Mouse (Mus musculus): ENCODE data around the gene Gm11444.

Gene Gm11444

GRCm38 (mm10) chr11:85814678-85815077 is 35.5 kb downstream of the Gm11444 start:
- DNase-seq (ENCODE audit: low spot score in 2 of 2), result no peak

- no peak for DNase-seq (ENCODE audit: low spot score in 2 of 2)
Measured at GRCm38 (mm10) chr11:85812201-85812966, 37.7 kb downstream of the Gm11444 start.

DNA sequence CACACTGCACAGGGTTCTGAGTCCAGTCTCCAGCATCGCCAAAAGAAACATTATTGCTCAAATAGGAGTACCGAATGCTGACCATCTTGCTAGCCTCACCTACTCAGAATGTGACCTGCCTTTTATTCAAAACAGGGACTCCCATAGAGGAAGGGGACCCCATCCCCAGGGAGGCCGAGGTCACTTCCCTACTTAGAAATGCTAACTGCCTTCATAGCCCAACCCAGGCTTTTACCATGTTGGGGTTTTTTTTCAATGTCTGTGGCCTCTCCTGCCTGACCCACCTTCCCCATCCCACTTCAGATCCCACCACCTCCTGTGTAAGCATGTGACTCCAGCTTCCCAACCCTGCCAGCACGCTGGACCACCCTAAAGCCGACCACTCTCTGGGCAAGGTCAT is 38.5 kb downstream of the Gm11444 start:
- no peak for DNase-seq (ENCODE audit: low spot score in 2 of 2)

DNA sequence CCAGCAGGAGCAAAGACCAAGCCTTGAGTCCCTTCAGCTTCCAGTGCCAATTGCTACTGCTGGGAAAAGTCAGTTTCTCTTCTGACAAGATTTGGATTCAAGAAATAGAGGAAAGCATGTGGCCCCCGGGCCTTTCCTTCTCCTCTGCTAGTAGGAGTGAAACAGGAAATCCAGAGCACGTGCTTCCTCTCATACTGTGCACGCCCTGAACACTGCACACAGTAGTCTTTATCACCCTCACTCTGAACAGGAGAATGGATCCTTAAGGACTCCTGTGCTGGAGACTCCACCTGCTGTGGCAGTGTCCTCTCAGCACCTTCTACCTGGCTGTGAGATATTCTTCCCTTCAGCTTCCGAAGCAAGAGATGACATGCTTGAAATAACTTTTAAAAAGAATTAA is 38.9 kb downstream of the Gm11444 start:
- no peak for DNase-seq (ENCODE audit: low spot score in 2 of 2)

- DNase-seq (ENCODE audit: low spot score in 2 of 2), result no peak
Measured at GRCm38 (mm10) chr11:85807353-85807752, 42.8 kb downstream of the Gm11444 start.

- DNase-seq (ENCODE audit: low spot score in 2 of 2), result no peak
Measured at GRCm38 (mm10) chr11:85805779-85806178, 44.4 kb downstream of the Gm11444 start.

DNA sequence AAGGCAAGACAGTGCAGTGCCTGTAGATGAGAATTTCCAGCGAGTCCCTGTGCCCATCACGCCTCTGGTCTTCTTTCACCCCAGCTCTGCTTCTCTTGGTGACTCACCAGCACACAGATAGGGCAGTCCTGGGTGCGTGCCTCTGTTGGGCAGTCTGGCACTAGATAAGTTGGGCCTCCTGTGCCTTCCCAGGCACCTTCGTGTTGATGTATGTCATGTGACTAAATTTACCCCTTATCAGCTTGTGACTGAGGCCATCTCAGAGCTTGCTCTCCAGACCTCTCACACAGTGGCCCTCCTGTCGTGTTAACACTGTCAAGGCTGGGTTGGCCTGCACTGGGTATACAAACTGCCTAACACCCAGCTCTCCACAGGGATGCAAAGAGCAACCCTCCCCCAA is 46.1 kb downstream of the Gm11444 start:
- no peak for DNase-seq (ENCODE audit: low spot score in 2 of 2)

DNA sequence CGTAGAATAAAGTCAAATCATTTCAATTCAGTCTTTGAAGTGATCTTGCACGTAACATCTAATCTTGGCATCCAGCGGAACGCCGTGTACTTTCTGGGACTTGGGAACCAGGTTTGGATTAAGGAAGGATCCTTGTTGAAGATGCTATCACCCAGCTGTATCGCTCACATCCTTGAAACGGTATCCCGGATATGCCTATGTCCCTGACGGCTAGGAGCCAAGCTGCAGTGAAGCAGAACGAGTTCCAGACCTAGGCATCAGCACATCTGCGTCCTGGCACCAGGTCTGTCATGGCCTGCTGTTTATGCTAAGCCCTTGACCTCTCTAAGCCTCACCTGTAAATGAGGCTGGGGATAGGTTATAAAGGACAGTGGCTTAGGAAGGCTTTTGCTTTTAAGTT is 49.8 kb downstream of the Gm11444 start:
- DNase-seq (ENCODE audit: low spot score in 2 of 2), result no peak

DNA sequence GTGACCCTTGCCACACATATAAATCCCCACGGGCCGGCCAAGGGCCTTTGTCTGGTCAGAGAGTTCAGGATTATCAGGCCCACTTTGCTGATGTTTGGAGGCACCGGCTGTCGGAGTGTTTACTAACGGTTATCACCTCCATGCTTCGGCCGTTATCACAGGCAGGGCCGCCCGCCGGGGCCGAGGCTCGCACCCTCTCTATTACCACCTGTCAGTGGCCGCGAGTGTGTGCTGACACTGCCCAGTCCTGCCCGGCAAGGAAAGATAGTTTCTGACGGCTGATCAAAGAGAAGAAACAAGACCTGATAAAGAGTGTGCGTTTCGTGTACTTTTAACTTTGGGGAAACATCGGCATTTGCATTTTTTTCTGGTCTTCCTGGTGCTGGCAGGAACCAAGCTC is 50.3 kb downstream of the Gm11444 start:
- DNase-seq (ENCODE audit: low spot score in 2 of 2), result no peak

DNA sequence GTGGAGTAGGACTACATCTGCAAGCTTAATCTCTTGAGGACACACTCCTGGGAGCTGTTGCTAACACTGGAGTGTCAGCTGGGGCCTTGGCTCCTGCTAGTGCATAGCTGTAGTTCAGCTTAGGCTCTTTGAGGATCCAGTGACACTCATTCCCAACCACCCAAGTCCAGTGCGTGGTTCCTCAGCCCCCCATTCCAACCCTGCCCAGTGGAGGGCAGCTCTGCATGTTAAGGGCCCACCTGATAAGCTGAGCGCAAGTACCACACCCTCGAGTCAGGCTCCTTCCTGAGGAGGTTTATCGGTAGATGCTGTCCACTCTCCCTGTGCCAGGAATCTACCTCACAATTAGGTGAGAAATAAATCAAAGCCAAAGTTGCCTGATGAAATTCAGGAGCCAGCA is 50.7 kb downstream of the Gm11444 start:
- no peak for DNase-seq (ENCODE audit: low spot score in 2 of 2)
